Mouse (Mus musculus): Measurements from ENCODE around the gene Hsf4.
"Not testable (repeated sequence)": the region's sequence is repeated elsewhere in the genome, so short reads cannot be mapped to it uniquely, and the experiment has no call there.

The Hsf4 gene

DNA sequence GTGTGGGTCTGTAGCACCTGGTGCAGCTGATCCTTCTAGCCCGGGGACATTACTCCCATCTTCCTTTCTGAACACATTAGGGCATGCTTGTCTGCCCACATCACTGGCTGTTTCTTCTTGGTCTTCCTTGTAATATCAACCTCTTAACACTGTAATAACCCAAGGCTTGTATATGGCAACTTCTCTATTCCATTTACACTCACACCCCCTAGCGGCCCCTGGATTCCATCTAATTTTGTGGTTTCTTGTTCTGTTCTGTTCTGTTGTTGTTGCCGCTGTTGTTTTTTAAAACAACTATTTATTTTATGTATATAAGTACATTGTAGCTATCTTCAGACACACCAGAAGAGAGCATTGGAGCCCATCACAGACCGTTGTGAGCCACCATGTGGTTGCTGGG, 17.3 kb downstream of the Hsf4 start:
- DNase-seq: no peak

DNA sequence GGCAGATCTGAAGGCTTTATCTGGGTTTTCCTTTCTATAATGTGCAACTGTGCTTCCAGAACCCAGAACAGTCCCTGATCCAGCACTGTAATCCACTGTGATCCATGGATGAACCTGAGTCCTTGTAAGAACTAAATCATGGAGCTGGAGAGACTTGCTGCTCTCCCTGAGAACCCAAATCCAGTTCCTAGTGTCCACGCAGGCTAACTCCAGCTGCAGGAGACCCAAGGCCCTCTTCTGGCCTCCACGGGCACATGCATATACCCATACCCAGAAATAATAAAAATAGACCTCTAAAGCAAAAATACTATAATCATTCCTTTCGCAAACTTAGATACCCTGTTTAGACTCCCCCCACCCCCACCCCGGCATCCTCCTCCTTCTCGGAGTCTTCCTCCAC, 18.6 kb downstream of the Hsf4 start:
- DNase-seq: no peak

DNA sequence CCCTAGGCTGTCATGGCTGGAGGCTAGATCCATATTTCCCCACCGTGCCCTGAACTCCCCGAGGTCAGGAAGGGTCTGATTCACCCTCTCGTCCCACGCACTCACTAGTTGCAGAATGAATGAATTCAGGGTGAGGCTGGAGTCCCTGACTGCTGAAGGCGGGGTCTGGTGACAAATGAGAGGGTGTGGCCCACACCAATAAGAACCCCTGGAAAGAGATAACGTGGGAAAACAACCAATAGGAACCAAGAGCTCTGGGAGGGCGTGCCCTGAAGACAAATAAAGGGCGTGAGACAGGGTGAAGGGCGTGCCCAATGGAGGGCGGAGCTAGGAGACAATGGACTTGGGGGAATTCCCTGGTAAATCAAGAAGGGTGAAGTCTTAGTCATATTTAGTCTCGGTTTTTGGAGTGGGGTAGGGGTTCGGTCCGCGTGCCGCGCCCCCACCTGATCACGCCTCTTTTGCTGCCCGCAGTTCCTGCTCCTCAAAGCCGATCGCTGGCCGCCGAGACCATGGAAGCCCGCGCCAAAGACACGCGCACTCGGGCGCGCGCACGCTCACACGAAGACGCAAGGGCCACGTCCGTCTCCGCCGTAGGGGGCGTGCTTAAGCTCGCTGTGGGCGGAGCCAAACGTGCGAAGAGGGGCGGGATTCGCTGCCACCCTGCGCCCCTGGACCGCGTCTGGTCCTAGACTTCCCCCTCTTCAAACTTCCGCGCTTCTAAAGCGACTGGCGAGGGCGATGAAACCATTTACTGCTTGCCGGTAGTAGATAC, 19.5 kb downstream of the Hsf4 start:
- peak; percentile 96 for DNase-seq

DNA sequence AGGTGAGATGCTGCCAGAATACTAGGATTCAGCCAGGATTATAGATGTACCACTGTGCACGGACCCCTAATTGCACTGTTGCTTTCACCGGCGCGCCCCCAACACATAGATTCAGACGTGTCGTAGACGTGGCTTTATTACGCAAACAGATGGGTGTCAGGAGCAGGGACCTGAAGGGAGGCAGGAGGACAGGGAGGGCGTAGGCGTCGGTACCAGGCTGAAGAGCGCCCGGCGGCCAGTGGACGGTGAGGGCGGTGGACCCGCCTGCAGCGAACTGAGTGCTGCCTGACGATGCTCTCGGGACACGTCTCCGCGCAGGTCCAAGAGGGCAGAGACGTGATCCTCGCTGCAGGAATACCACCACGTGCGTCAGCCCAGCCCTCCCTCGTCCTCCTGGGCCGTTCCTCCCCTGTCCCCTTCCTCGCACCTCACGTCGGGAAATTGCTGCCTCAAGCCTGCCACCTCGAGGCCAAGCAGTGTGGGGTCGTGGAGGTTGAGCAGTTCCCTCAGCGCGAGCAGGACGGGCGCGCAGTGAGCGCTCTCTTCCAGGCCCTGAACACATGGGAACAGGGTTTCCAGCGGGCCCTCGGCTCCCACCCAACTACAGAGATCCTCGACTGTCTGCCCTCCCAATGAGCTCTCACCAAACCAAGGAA, 20.3 kb downstream of the Hsf4 start, which contains the start of gene 4931428F04Rik:
Gene 4931428F04Rik, minus strand, starts transcription at position 60 of the 656 bp plus-strand sequence.
- DNase-seq: peak; percentile 48

DNA sequence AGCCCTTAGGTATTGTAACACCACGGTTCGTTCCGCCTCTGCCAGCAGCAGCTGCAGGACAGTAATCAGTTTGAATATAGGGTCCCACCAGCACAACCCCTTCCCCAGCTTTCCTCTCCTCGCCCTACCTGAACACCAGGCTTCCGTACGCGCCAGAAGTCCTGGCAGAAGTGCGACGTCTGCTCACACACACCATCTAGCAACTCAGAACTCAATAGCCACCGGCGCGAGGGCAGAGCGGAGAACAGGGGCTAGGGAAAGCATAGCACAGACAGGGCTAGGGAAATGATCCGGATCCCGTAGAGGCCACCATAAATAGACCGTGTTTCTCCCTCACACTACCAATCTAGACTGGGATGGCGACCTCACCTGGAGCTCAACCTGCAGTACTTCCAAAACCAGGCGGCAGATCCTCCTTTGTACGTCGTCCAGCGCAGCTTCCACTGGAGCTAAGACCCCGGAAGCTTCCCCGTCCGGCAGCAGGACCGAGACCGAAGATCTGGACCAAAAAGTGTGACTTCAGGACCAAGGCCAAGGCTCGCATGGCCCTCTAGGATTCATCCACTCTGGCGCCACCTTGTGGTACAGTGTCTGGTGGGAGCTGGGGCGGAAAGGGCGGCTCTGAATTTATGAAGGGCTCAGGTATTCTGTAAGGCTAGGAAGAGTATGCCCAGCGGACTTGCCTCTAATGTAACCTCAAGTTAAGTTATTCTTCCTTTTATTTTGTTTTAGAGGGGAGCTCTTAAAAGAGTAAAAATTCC, 21.1 kb downstream of the Hsf4 start:
- peak; percentile 68 for DNase-seq

DNA sequence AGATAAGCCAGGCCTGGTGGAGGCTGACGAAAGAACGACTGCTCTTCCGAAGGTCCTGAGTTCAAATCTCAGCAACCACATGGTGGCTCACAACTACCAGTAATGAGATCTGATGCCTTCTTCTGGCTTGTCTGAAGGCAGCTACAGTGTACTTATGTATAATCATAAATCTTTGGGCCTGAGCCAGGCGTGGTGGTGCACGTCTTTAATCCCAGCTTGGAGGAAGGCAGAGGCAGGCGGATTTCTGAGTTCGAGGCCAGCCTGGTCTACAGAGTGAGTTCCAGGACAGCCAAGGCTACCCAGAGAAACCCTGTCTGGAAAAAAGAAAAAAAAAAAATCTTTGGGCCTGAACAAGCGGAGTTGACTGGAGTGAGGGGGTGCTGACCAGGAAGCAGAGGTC, 21.8 kb downstream of the Hsf4 start:
- DNase-seq: not testable (repeated sequence)

DNA sequence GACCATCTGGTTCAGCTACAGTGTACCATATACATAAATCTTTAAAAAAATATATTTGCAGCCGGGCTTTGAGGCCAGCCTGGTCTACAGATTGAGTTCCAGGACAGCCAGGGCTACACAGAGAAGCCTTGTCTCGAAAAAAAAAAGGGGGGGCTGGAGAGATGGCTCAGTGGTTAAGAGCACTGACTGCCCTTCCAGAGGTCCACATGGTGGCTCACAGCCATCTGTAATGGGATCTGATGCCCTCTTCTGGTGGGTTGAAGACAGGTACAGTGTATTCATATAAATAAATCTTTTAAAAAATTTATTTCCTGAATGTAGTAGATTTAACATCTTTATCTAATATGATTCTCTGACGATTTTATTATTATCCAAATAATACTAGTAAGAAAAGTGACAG, 22.2 kb downstream of the Hsf4 start:
- DNase-seq: not testable (repeated sequence)

DNA sequence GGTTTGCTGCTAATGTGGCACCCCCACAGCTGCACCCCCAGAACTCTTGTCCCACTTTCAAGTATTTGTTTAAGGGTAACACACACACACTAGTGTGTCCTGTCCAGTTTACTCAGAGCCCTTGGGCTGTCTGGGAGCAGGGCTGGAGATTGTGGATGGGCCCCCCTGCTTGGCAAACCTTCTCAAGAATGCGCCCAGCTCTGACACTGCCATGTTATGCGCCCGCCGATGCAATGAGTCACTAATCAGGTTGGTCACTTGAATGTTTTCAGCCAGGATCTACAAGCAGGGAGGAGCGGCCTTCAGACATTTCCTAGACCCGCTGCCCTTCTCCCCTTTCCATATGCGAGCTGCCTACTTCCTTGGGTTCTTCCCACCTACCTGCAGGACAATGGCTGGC, 22.9 kb downstream of the Hsf4 start:
- DNase-seq: no peak

DNA sequence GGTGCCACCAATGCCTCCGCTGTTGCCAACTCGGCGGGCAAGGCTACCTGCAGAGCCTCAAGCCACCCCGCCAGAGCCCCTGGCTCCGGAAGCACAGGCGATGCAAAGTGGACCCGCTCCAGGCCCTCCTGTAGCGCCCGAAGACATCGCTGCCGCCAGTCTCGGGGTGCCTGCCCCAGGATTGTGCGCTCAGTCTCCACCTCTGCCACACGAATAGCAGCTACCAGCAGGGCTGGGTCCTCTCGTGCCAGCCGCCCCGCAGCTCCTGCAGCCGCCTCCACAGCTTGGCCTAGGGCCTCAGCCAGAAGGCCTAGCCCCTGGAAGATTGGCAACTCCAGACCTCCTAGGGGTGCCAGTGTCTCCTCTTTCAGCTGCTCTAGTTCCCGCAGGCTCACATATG, 23.8 kb downstream of the Hsf4 start:
- DNase-seq: no peak

DNA sequence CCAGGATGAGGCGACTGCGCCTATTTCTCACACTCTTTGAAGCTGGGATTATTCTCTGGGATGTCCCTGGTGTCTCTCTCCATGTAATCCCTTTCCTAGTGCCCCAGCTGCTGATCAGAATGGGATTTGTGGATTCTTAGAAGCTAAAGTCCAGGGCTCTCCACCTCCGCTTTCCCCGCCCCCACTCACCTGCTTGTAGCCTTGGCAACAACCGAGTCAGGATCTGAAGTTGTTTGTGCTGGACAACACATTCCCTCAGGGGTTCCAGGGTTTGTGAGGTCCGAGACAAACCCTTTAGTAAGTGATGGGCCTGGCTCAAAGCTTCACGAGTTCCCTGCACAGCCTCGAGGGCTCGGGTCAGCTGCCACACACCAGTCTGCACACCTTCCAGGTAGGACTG, 25.2 kb downstream of the Hsf4 start:
- DNase-seq: no peak

DNA sequence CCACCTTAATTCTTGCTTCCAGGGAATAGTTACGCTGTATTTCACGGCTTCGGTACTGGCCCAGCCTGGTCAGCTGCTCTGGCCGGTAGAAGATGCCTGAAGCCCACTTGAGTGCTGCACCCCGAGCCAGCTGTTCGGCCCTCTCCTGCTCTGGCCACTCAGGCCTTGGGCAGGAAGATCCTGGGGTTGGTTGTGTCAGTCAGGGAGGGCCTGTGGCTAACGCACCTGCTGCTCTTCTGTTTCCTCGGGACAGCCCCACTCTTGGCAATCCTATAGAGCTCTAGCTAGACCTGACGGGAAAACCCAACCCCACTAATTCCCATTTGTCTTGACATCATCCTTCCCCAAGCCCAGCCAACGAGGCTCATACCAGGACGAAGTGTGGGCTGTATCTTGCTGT, 25.7 kb downstream of the Hsf4 start:
- DNase-seq: no peak

DNA sequence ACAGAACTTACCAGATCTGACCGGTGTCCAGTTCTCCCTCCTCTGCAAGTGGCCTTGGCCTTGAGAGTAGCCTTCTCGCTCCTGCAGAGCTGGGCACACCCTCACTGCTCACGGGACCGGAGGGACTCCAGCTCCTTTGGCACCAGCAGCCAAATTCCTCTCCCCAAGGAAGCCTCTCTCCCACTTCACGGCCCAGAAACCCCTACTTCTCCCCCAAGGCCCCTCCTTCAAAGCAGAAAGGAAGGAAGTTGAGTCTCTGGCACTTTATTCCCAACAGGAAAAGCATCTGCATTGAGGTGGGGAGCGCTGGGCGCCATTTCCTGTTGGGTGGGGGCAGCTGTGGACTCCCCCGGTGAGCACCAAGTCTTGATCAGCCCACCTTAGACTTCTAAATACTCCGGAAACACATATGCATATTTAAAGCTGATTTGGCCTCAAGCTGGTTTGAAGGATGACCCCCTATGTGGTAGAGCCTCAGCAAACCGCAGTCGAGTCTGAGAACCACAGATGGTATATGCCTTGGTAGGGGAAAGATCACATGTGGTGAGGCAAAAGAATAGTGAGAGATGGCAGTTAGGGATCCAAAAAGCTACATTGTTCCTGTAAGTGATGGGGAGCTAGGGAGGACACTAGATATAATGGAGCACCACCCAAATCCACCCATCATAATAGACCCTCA, 26.4 kb downstream of the Hsf4 start, which contains the start of gene Exoc3l:
Gene Exoc3l, minus strand, starts transcription at position 207 of the 679 bp plus-strand sequence.
- no peak for DNase-seq

DNA sequence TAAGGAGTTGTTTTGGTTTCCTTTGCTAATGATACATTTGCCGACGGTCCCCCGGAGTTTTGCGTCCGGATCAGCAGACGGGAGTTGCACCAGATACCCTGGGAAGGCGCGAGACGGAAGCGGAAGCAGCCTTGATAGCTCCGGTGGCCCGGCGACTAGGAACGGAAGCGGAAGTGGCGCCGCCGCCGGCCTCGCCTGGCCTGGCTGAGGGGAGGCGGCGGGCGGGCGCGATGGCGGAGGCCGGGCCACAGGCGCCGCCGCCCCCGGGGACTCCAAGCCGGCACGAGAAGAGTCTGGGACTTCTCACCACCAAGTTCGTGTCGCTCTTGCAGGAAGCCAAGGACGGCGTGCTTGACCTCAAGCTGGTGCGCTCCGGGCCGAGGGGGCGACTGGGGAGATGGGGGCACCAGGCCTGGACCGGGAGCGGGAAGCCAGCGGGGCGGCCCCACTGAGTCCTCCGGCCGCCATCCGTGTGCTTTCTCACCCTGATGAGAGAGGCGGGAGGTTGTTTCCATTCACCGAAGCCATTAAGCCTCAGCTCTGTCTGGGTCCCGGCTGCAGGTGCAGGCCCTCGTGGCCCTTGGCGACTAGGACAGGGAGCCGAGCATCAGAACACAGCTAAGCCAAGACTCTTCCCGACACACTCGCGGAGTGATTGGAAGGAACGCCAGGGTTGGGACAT, 28.1 kb downstream of the Hsf4 start, which contains the start of gene E2f4:
Gene E2f4, plus strand, starts transcription at position 153 of the 682 bp plus-strand sequence.
- peak; percentile 94 for DNase-seq

DNA sequence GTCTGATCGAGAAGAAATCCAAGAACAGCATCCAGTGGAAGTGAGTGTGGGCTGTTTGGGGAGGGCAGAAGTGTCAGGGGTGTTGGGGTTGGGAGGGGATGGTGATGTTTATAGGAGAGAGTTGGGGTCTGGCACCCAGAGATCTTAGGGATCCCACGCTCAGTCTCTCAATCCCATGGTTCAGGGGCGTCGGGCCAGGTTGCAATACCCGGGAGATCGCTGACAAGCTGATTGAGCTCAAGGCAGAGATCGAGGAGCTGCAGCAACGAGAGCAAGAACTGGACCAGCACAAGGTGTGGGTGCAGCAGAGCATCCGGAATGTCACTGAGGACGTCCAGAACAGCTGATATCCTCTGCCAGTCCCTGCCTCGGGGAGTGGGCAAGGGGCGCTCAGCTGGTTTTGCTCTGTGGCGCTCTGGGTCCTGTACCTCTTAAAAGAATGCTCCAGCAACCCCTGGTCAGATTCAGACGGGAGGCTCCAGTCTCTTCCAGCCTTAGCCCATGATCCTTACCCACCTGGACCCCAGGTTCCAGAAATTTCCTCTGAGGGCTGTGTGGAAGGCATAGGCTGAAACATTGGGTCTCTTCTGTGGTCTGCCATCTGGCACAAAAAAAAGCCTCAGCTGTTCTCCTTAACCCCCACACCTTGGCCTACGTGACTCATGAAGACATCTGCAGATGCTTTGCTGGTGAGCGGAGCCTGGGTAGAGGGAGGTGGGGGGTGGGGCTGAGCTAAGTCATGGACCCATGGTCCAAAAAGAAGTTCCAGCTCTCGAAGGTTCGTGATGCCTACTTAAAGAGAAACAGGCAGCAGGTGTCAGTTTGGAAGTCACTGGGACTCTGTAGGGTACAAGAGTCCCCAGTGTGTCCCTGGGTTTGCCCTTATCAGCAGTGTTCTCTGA, 29.0 kb downstream of the Hsf4 start:
- no peak for DNase-seq

DNA sequence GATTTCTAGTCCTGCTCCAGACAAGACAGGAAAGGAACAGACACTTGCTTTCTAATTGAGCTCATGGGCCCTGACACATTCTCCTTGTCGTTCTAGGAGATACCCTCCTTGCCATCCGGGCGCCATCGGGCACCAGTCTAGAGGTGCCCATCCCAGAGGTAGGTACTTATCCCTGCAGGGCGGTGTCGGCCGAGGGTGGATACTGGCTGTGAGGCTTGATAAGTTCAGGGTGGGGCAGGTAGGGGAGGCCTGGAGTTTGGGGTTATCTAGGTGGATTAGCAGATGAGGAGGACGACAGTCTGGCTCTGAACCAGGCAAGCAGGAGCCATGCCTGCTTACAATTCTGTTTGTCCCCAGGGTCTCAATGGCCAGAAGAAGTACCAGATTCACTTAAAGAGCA, 30.4 kb downstream of the Hsf4 start:
- DNase-seq: no peak

DNA sequence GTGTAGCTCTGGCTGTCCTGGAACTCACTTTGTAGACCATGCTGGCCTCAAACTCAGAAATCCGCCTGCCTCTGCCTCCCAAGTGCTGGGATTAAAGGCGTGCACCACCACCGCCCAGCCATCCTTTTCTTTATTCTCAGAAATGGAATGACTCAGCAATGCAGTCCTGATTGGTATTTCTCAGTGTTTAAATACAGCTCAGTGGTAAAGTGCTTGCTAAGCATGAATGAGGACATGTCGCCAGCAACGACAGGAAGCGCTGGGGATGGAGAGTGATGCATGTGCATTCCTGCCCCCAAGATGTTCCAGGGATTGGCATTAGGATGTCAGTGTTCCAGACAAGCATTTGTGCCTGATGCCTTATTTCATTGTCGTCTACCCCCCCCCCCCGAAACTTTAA, 33.8 kb downstream of the Hsf4 start:
- DNase-seq: no peak

DNA sequence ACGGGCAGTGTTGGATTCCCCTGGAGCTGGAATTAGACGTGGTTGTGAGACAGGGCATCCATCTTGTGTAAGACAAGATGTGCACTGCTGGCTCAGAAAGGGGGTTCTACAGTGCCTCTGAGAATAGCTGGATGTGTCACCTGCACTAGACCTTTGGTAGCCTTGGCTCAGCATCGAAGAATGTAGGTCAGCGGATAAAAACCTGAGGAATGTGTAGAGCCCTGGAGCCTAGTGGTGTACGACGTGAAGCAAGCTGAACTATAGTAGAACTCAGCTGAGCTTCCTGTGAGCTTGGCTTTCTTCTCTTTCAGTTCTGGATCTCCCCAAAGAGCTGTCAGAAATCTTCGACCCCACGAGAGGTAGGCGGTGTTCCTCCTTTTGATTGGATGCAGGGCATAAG, 34.3 kb downstream of the Hsf4 start:
- no peak for DNase-seq

DNA sequence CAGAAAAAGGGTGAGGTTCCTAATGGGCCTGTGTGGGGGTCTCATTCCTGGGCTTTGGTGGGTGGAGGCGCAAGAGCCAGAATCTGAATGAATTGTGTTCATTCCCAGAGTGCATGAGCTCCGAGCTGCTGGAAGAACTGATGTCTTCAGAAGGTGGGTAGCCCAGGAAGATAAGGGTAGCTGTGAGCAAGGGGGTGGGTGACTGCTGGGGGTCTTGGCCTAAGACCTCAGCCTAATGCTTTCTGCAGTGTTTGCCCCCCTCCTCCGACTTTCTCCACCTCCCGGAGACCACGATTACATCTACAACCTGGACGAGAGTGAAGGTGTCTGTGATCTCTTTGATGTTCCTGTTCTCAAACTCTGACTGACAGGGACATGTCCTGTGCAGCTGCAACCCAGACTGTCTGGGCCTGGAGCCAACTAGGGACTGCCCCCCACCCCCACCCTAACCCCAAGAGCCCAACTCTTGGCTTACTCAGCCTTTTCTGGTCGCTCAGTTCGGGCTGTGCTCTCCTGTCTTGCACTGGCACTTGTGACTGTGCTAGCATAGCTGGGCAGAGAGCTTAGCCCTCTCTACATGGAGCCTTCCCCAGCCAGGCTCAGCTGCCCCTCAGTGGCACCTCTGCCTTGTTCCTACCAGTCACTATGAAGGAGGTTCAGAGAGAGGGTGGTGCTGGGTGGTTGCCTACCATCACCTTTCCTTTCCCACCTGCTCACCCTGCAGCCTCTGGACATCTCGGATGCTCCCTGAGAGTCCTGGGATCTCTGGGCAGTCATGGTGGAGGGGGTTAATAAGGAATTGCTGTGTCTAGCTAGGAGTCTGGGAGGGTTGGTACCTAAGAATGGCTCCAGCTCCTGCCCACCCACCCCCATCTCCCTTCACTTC, 35.0 kb downstream of the Hsf4 start:
- DNase-seq: no peak

DNA sequence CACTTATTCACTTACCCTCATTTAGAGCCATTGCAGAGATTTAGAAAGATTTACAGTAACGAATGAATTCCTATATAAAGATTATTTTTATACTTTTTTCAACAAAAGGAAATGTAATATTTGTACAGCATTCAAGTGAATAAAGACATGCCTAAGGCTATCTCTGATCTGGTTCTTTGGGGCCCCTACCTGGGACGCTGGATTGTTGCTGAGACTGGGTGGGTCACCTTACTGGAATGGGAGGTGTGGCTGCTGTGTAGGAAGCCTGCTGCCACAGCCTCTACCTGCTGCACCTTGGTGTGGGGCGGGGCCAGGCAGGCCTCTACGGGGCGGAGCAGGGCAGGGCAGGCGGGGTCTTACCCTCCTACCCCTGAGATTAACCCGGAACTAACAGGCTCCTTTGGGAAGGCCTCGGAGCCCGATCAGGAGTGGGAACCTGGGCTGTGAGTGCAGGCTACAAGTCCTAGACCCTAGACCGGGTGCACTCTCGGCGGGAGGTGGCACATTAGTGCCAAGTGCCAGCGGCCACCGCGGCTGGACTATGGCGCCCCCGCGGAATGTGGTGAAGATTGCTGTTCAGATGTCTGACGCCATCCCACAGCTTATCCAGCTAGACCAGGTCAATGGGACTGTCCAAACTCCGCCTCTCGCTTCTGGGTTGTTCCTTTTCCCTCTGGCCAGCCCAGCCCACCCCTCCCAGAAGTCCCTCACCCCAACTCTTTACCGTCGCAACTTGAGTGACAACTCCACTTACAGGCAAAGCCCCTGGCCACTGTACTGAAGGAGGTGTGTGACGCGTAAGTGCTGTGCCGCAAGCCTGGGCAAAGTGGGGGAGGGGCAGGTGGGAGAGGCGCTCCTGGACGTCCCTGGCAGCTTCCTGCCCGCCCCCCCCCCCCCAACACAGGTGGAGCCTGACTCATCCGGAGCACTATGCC, 35.9 kb downstream of the Hsf4 start, which contains the start of gene Elmo3:
Gene Elmo3, plus strand, starts transcription at position 391 of the 935 bp plus-strand sequence.
- peak; percentile 45 for DNase-seq

Measured in right cerebral cortex, postnatal 25 days (tissue).